Mouse (Mus musculus) cerebellum, adult 2 months (tissue): ENCODE data around the gene Ipo11. TPM values are rescaled to one million over a fixed set of nuclear protein-coding genes. Genes with fewer than 3 reads are reported as not detected.

ENCODE experiments used
- DNase-seq, 2 experiments: peaks; one replicate each; pipeline ENCODE4 v3.0.0; 2021
- H3K27ac ChIP-seq: fragments of 200-500 bp; 2 replicates; pipeline ENCODE4 v1.5.1; 2012; ENCODE audit warnings: low read length, control low read depth, inconsistent platforms; ENCODE audit not compliant: insufficient read depth
- H3K27me3 ChIP-seq: fragments of 200-500 bp; 2 replicates; pipeline ENCODE4 v1.6.1; 2012; ENCODE audit warnings: inconsistent platforms, mild to moderate bottlenecking, low read length, moderate library complexity; ENCODE audit not compliant: control insufficient read depth, insufficient read depth
- H3K4me1 ChIP-seq: fragments of 200-500 bp; 2 replicates; pipeline ENCODE4 v1.6.1; 2011; ENCODE audit warnings: low read length; ENCODE audit not compliant: control insufficient read depth, insufficient read depth
- H3K4me3 ChIP-seq: fragments of 200-500 bp; replicated peaks from 2 replicates; pipeline ENCODE3; 2011; ENCODE audit warnings: mild to moderate bottlenecking, low read depth, low read length, control low read depth; ENCODE audit not compliant: insufficient read depth
- CTCF ChIP-seq: fragments of 200-500 bp; IDR thresholded peaks from 2 replicates; pipeline ENCODE4 v1.5.1; 2011; ENCODE audit warnings: low read depth, mild to moderate bottlenecking, control low read depth, low read length, moderate library complexity, borderline replicate concordance; ENCODE audit not compliant: insufficient read depth
- POLR2A ChIP-seq: fragments of 200-500 bp; IDR thresholded peaks from 2 replicates; pipeline ENCODE4 v1.6.1; 2011; ENCODE audit warnings: low read length, control low read depth, borderline replicate concordance; ENCODE audit not compliant: insufficient read depth
- WGBS: fragments of 180-500 bp; shearing (Covaris S2); methylation state at CpG from one replicate; pipeline ENCODE4 v1.1.7; 2018; 5-methylcytosine and 5-hydroxymethylcytosine counted together
- polyA plus RNA-seq: library from polyadenylated mRNA; depleted of rRNA; stranded (reverse); fragments of >200 nt; gene quantifications from 2 replicates; pipeline ENCODE4 v1.2.3, GENCODE M21; 2012; rRNA removed

The Ipo11 gene
- polyA plus RNA-seq = 31.5 and 31.8 TPM in 2 replicates

DNA sequence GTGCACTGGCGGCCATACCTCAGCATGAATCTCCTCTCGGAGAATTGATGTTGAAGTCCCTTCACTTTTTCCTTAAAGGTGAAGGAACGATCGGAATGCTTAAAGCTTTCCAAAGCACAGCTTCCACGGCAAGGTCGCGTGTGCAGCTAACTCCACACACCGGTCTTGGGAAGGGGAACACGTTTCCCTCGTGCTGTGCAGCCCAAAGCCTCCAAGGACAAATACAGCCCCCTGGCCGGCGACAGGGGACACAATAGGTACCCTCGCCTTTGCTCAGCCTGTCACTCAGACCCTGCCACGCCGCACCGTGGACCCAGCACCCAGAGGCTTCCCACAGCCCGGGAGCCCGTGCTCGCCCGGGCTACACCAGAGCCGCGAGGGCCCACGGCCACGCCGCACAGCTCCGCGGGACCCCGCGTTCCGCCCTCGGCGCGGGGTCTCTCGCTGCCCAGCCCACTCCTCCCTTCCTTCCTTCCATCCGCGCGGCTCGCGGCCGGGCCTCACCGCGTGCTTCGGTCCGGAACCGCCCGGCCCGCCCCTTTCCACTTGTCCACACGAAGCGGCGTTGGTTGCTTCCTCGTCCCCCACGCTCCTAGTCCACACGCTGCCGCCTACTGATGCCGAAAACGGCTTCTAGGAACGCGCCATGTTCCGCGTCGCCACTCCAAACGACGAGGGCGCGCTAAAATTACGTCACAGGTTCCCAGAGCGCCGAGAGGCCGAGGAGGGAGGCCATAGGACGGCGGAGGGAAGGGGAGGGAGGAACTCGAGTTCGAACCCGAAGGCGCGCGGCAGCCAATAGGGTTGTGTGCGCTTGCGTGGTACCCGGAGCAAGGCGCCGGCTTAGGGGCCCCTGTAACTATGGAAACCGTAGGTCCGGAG, at the start of gene Ipo11:
Gene Ipo11, minus strand, starts transcription at position 703 of the 882 bp plus-strand sequence.
- under 1% methylated on average over 84 of the region's 84 CpGs for WGBS
- peak; percentile 89 to 92 for DNase-seq
- no peaks in the 10 kb centered on the region for H3K27me3 ChIP-seq
- H3K4me1 ChIP-seq = no peaks in the 10 kb centered on the region
- peak; percentile 76; the same call in 1 of the 2 replicates for TF ChIP-seq POLR2A
- no peak for TF ChIP-seq CTCF
- H3K4me3 ChIP-seq = peak within 1 kb of the TSS; percentile 69
- H3K27ac ChIP-seq = no peak within 1 kb of the TSS

GRCm38 (mm10) chr13:106961496-106961895, 24.7 kb upstream of the Ipo11 start:
- DNase-seq = no peak
- TF ChIP-seq CTCF = no peak
- no peak for TF ChIP-seq POLR2A
- H3K4me1 ChIP-seq = no peaks in the 10 kb centered on the region
- no peaks in the 10 kb centered on the region for H3K27me3 ChIP-seq
- no peak overlapping the region for H3K27ac ChIP-seq
- H3K4me3 ChIP-seq = no peak overlapping the region
- 94% methylated on average over 4 of the region's 4 CpGs for WGBS

GRCm38 (mm10) chr13:106960557-106960956, 23.8 kb upstream of the Ipo11 start:
- no peak for DNase-seq
- H3K4me3 ChIP-seq = no peak overlapping the region
- 81% methylated on average over 3 of the region's 3 CpGs for WGBS
- H3K4me1 ChIP-seq = no peaks in the 10 kb centered on the region
- no peak overlapping the region for H3K27ac ChIP-seq
- no peaks in the 10 kb centered on the region for H3K27me3 ChIP-seq
- TF ChIP-seq POLR2A = no peak
- no peak for TF ChIP-seq CTCF

DNA sequence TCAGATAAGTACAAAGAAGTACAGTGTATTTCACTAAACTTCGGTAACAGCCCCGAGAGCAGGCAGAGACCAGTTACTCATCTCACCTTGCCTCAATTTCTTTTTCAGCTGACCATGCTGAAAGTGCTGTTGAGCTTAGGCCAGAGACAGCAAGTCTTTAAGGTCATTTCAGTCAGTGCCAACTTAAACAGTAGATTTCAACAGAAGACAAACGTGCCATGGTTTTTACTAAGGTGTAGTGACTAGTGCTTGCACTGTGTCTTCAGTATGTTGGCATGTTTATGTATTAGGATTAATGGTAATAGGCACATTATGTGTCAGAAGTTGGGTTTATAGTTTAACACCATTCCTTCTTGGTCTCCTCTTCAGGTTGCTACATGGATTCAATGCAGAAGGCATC, 21.5 kb upstream of the Ipo11 start:
- Histone ChIP-seq H3K27me3 (no peaks in the 10 kb centered on the region), H3K4me1 (no peaks in the 10 kb centered on the region), H3K27ac (no peak overlapping the region), H3K4me3 (no peak overlapping the region)
- no peak for TF ChIP-seq POLR2A
- TF ChIP-seq CTCF = no peak
- WGBS = 90% methylated on average over 3 of the region's 3 CpGs
- no peak for DNase-seq

DNA sequence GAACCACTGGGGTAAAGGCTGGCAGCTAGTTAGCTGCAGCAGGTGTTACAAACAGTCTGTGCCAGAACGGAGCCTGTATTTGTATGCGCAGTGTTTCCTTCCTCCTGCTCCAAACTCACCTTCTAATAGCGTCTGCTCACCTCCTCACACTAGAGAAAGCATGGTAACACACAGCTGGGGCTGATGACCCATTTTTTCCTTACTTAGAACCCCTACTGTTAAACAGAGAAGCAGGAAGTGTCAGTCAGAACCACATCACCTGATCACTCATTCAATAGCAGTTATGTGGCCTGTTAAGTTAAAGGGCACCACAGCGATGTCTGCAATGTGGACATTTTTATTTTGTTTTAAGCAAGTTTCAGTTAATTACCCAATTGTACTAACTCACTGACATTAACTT, 20.8 kb upstream of the Ipo11 start:
- WGBS = 67% methylated on average over 4 of the region's 4 CpGs
- no peak overlapping the region for H3K27ac ChIP-seq
- TF ChIP-seq POLR2A = no peak
- no peak for TF ChIP-seq CTCF
- DNase-seq = no peak
- no peaks in the 10 kb centered on the region for H3K4me1 ChIP-seq
- no peaks in the 10 kb centered on the region for H3K27me3 ChIP-seq
- no peak overlapping the region for H3K4me3 ChIP-seq

DNA sequence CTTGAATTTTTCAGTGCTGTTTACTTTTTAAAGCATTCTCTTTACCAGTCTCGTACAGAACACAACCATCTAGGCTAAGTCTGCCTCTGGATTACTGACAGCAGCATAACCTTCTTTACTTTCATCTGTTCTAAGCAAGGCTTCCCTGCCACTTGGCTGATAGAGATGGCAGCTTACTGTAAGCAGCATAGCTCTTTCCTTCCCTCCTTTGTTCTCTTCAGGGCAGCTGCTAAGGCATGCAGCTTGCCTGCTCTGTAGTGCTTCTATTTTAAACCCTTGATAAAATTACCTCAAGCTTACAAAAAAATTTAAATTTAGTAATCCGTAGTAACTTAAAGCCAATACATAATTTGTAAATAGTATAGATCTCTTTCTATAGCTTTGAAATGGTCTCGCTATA, 18.1 kb upstream of the Ipo11 start:
- 91% methylated on average over 3 of the region's 3 CpGs for WGBS
- H3K27me3 ChIP-seq = no peaks in the 10 kb centered on the region
- H3K4me3 ChIP-seq = no peak overlapping the region
- no peaks in the 10 kb centered on the region for H3K4me1 ChIP-seq
- DNase-seq = no peak
- no peak overlapping the region for H3K27ac ChIP-seq
- TF ChIP-seq CTCF (no peak), POLR2A (no peak)

DNA sequence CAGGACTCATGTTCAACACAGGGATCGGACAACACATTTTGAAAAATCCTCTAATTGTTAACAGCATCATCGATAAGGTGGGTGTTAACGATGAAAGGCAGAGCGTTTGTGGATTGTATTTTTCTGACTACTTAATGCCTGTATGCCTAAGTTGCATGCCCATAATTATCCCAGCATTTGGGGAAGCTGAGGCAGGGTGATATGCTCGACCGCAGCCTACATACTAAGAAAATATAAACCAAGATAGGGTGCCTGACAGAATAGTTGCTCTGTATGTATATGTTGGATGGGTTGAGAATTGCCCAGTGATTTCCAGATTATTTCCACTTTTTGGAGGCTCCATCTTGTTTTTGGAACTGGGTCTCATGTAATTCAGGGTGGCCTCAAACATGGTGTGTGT, 10.8 kb upstream of the Ipo11 start:
- H3K27ac ChIP-seq = no peak overlapping the region
- 2% methylated on average over 6 of the region's 6 CpGs for WGBS
- H3K27me3 ChIP-seq = no peaks in the 10 kb centered on the region
- TF ChIP-seq CTCF = no peak
- TF ChIP-seq POLR2A = no peak
- no peak for DNase-seq
- H3K4me1 ChIP-seq = peaks cover 9% of the 10 kb centered on the region; the same call in 1 of the 2 replicates
- peak overlapping the region; percentile 69 for H3K4me3 ChIP-seq
